Mouse (Mus musculus) adrenal gland, adult 2 months (tissue): ENCODE measurements around the gene Hs6st1. TPM values are rescaled to one million over a fixed set of nuclear protein-coding genes. Genes with fewer than 3 reads are reported as not detected.
"Not testable (repeated sequence)": the region's sequence is repeated elsewhere in the genome, so short reads cannot be mapped to it uniquely, and the experiment has no call there.

Experiments used
- DNase-seq: peaks from one replicate; pipeline ENCODE4 v3.0.0; 2021
- long read RNA-seq: library from polyadenylated mRNA; stranded (forward); transcript quantifications from one replicate; pipeline ENCODE4 v2.0.0, GENCODE M21; 2021
- polyA plus RNA-seq: library from polyadenylated mRNA; depleted of rRNA; stranded (reverse); fragments of >200 nt; gene quantifications from 2 replicates; pipeline ENCODE4 v1.2.3, GENCODE M21; 2012; rRNA removed
- total RNA-seq, 2 experiments: library from RNA; stranded (reverse); gene quantifications; 2 replicates each; pipeline ENCODE4 v1.2.3; 2021

The Hs6st1 gene
- total RNA-seq (100 to 1,000 TPM in 1 of 2 experiments, 10 to 100 TPM in 1; 75.1 to 135 TPM), polyA plus RNA-seq (153 and 231 TPM in 2 replicates)
- long read RNA-seq, transcript Hs6st1-202 (1 exons, 3,291 nt) = minor isoform, 7 of 35 reads
- long read RNA-seq, transcript Hs6st1-201 (2 exons, 3,719 nt) = major isoform, 24 of 35 reads
- long read RNA-seq, partial matches to known transcripts = 0 of 35 reads
- long read RNA-seq, other reads (novel, unspliced or antisense) = 4 of 35 reads

GRCm38 (mm10) chr1:36068076-36068475, at the start of gene Hs6st1:
TSS of gene Hs6st1 (plus strand) at chr1:36068400.
- DNase-seq = peak; percentile 98

GRCm38 (mm10) chr1:36018617-36019016, 49.6 kb upstream of the Hs6st1 start:
- no peak for DNase-seq

GRCm38 (mm10) chr1:36019161-36019560, 49.0 kb upstream of the Hs6st1 start:
- DNase-seq = no peak

- no peak for DNase-seq
These were observed 47.9 kb upstream of the Hs6st1 start for GRCm38 (mm10) chr1:36020315-36020714.

- peak; percentile 89 for DNase-seq
These were observed 37.8 kb upstream of the Hs6st1 start for GRCm38 (mm10) chr1:36030421-36030821.

- DNase-seq = no peak
These were observed 29.4 kb upstream of the Hs6st1 start for GRCm38 (mm10) chr1:36038769-36039168.

- DNase-seq = no peak
These were observed 26.1 kb upstream of the Hs6st1 start for GRCm38 (mm10) chr1:36042072-36042471.

- not testable (repeated sequence) for DNase-seq
These were observed 24.4 kb upstream of the Hs6st1 start for GRCm38 (mm10) chr1:36043793-36044192.

GRCm38 (mm10) chr1:36044288-36044687, 23.9 kb upstream of the Hs6st1 start:
- DNase-seq = no peak

- no peak for DNase-seq
These were observed 15.5 kb upstream of the Hs6st1 start for GRCm38 (mm10) chr1:36052672-36053071.

GRCm38 (mm10) chr1:36053566-36053965, 14.6 kb upstream of the Hs6st1 start:
- no peak for DNase-seq

GRCm38 (mm10) chr1:36054182-36054966, 13.8 kb upstream of the Hs6st1 start:
- no peak for DNase-seq

GRCm38 (mm10) chr1:36054967-36055357, 13.2 kb upstream of the Hs6st1 start:
- DNase-seq = no peak

GRCm38 (mm10) chr1:36059351-36059750, 8.8 kb upstream of the Hs6st1 start:
- DNase-seq = no peak

- DNase-seq = no peak
These were observed 7.9 kb upstream of the Hs6st1 start for GRCm38 (mm10) chr1:36059959-36060953.

GRCm38 (mm10) chr1:36061211-36061915, 6.8 kb upstream of the Hs6st1 start:
- DNase-seq = no peak

- no peak for DNase-seq
These were observed 6.0 kb upstream of the Hs6st1 start for GRCm38 (mm10) chr1:36062088-36062805.

- DNase-seq = no peak
These were observed 5.2 kb upstream of the Hs6st1 start for GRCm38 (mm10) chr1:36062826-36063640.

GRCm38 (mm10) chr1:36063641-36063955, 4.6 kb upstream of the Hs6st1 start:
- DNase-seq = no peak

GRCm38 (mm10) chr1:36064223-36064622, 4.0 kb upstream of the Hs6st1 start:
- no peak for DNase-seq
